Mouse (Mus musculus): ENCODE results near the gene Dthd1. TPM values are rescaled to one million over a fixed set of nuclear protein-coding genes. Genes with fewer than 3 reads are reported as not detected.

Dthd1 gene
- polyA plus RNA-seq, 1 experiment: not detected

DNA sequence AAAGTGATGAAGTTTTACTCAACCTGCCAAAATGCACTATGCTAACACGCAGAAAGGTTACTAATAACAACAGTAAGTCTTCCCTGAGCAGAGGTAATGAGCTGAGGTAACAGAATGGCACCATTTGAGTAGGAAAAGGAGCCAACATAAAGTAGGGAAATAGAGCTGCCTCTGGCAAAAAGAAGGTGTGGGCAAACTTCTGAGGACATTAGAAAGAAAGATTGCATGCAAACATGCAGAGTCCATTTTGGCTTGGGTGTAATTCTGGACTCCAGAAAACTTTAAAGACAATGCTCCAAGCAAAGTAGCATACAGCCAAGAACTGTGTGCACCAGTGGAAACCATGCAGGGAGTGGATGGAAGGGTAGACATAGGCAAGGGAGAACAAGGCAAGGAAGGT is 65.9 kb downstream of the Dthd1 start:
- TF ChIP-seq POLR2A (IDR thresholded peaks at IDR 0.05; ENCODE audit: borderline replicate concordance, insufficient read depth, low read length) (no peak), CTCF (IDR thresholded peaks at IDR 0.05; ENCODE audit: borderline replicate concordance, insufficient read depth, low read depth, low read length) (no peak)
- Histone ChIP-seq H3K27me3 (ENCODE audit: control insufficient read depth, insufficient read depth, low read length) (no peaks in the 10 kb centered on the region), H3K27ac (ENCODE audit: insufficient read depth, low read length) (no peak overlapping the region), H3K4me3 (replicated peaks; ENCODE audit: insufficient read depth, low read depth, low read length) (no peak overlapping the region), H3K4me1 (ENCODE audit: control insufficient read depth, insufficient read depth, low read length) (no peaks in the 10 kb centered on the region)
- DNase-seq: no peak
- WGBS: 46% methylated on average over 1 of the region's 1 CpGs

DNA sequence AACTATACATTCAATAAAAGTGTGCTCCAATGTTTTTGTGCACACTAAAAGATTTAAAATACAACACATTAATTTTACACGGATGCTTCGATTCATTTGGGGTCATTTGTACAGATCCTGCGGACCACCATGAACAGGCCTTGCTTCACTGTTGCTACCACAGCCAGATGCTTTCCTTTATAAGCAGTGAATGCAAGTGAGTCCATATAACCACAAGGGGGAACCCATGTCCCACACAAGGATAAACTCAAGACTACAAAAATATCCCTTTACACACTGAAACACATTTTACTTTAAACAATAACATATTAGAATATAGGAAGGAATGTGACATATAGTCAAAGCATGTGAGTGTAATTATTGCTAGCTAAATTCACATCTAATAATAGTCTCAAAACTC is 81.7 kb downstream of the Dthd1 start:
- no peaks in the 10 kb centered on the region for H3K27me3 ChIP-seq (ENCODE audit: control insufficient read depth, insufficient read depth, low read length)
- peak in 1 of 2 experiments; percentile 6 for DNase-seq
- H3K4me1 ChIP-seq (ENCODE audit: control insufficient read depth, insufficient read depth, low read length): no peaks in the 10 kb centered on the region
- 65% methylated on average over 3 of the region's 3 CpGs for WGBS
- no peak overlapping the region for H3K4me3 ChIP-seq (replicated peaks; ENCODE audit: insufficient read depth, low read depth, low read length)
- H3K27ac ChIP-seq (ENCODE audit: insufficient read depth, low read length): no peak overlapping the region
- TF ChIP-seq CTCF (IDR thresholded peaks at IDR 0.05; ENCODE audit: borderline replicate concordance, insufficient read depth, low read depth, low read length) (peak; percentile 6; the same call in 1 of the 2 replicates), POLR2A (IDR thresholded peaks at IDR 0.05; ENCODE audit: borderline replicate concordance, insufficient read depth, low read length) (no peak)

DNA sequence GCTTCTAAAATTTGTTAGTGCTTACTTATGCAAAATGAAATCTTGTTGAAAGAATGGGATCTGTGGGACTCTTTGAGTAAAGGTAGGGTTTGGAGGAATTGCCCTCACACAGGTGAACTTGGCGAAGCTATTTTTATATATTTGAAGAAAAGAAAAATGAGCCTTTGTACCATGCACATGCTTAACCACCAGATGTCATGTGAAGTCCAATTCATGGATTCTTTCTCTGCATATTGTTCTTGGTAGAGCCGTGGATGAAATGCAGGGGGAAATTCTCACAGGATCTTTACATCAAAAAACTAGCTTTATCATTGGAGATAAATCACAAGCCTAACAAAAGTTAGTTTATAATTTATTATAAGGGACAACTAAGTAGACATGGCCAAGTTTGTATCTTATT is 93.3 kb downstream of the Dthd1 start:
- H3K4me1 ChIP-seq (ENCODE audit: control insufficient read depth, insufficient read depth, low read length): no peaks in the 10 kb centered on the region
- WGBS: 81% methylated on average over 2 of the region's 2 CpGs
- TF ChIP-seq CTCF (IDR thresholded peaks at IDR 0.05; ENCODE audit: borderline replicate concordance, insufficient read depth, low read depth, low read length) (no peak), POLR2A (IDR thresholded peaks at IDR 0.05; ENCODE audit: borderline replicate concordance, insufficient read depth, low read length) (no peak)
- H3K4me3 ChIP-seq (replicated peaks; ENCODE audit: insufficient read depth, low read depth, low read length): no peak overlapping the region
- no peak overlapping the region for H3K27ac ChIP-seq (ENCODE audit: insufficient read depth, low read length)
- no peaks in the 10 kb centered on the region for H3K27me3 ChIP-seq (ENCODE audit: control insufficient read depth, insufficient read depth, low read length)
- DNase-seq: no peak

DNA sequence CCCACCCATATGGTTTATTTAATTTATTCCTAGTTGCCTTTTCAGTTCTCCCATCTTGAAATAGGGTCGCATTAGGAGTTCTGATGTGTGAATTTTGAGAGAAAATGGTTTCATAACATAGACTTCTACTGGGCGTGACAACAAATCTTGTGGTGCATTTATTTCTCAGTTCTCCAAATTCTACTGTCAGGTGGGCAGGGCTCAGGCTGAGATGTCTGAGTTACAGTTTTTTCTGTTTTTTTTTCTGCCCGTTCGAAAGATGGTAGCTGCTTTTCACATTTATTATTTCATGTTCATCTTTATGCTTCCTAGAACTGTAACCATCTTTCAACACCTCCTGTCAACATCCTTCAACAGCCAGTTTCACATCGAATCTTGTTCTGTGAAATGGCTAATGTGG is 95.5 kb downstream of the Dthd1 start:
- H3K4me1 ChIP-seq (ENCODE audit: control insufficient read depth, insufficient read depth, low read length): no peaks in the 10 kb centered on the region
- 91% methylated on average over 5 of the region's 5 CpGs for WGBS
- no peak for DNase-seq
- H3K27me3 ChIP-seq (ENCODE audit: control insufficient read depth, insufficient read depth, low read length): no peaks in the 10 kb centered on the region
- no peak overlapping the region for H3K27ac ChIP-seq (ENCODE audit: insufficient read depth, low read length)
- H3K4me3 ChIP-seq (replicated peaks; ENCODE audit: insufficient read depth, low read depth, low read length): no peak overlapping the region
- TF ChIP-seq POLR2A (IDR thresholded peaks at IDR 0.05; ENCODE audit: borderline replicate concordance, insufficient read depth, low read length): no peak
- no peak for TF ChIP-seq CTCF (IDR thresholded peaks at IDR 0.05; ENCODE audit: borderline replicate concordance, insufficient read depth, low read depth, low read length)

DNA sequence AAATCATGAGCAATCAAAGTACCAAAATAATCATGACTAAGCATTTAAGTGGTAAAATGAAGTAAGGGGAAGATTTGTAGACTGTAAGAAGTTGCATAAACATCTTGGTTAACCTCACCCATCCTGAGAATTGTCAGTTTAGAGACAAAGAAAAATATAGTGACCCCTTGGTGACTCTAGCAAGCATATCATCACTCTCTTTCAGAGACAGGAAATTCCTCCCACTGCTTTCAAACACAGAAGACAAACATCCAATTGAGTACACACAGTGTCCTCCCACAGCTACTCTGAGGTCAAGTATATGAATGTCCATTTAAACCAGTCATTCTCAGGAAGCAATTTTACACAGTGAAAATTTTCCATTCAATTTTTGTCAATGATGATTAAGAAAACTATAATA is 111.0 kb downstream of the Dthd1 start:
- TF ChIP-seq CTCF (IDR thresholded peaks at IDR 0.05; ENCODE audit: borderline replicate concordance, insufficient read depth, low read depth, low read length) (no peak), POLR2A (IDR thresholded peaks at IDR 0.05; ENCODE audit: borderline replicate concordance, insufficient read depth, low read length) (no peak)
- DNase-seq: no peak
- H3K27ac ChIP-seq (ENCODE audit: insufficient read depth, low read length): no peak overlapping the region
- no peaks in the 10 kb centered on the region for H3K27me3 ChIP-seq (ENCODE audit: control insufficient read depth, insufficient read depth, low read length)
- H3K4me1 ChIP-seq (ENCODE audit: control insufficient read depth, insufficient read depth, low read length): no peaks in the 10 kb centered on the region
- no peak overlapping the region for H3K4me3 ChIP-seq (replicated peaks; ENCODE audit: insufficient read depth, low read depth, low read length)

Other genes with a start within 250 kb of the Dthd1 start
- 28.0 and 29.1 TPM in 2 replicates for gene Arap2, start 47.7 kb upstream of the Dthd1 start, polyA plus RNA-seq (2012; rRNA removed)